Mouse (Mus musculus): Measurements from ENCODE around the gene Cmc2. TPM values are rescaled to one million over a fixed set of nuclear protein-coding genes. Genes with fewer than 3 reads are reported as not detected.

Cmc2 gene
- polyA plus RNA-seq, 1 experiment from 2014 or later: 78.7 TPM

DNA sequence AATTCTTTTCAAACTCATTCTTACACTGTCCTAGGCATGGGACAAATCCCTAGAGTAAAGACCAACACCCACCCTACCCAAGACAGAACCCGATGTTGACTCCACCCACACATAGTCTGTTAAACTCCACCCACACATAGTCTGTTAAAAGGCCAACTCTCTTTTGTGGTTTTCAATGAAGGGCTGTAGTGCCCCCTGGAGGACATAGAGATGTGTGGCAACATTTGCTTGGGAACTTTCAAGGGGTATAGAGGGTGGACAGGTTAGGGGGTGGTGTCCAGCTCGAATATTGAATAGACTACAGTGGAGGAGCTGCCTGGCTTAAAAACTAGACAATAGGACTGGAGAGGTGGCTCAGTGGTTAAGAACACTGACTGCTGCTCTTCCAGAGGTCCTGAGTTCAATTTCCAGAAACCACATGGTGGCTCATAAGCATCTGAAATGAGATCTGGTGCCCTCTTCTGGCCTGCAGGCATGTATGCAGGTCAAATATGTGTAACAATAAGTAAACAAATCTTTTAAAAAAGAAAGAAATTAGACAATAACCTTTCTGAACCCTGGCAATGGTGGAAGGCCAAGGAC is 48.4 kb downstream of the Cmc2 start:
- Histone ChIP-seq H3K27ac (no peak overlapping the region), H3K4me2 (no peak overlapping the region), H3K4me1 (peaks cover 16% of the 10 kb centered on the region), H3K4me3 (no peak overlapping the region), H3K9ac (no peak overlapping the region), H3K36me3 (no peaks in the 10 kb centered on the region), H3K9me3 (no peaks in the 10 kb centered on the region), H3K27me3 (no peaks in the 10 kb centered on the region)
- WGBS: 73% methylated on average over 2 of the region's 2 CpGs
- no peak for ATAC-seq (ENCODE audit: insufficient number of reproducible peaks, insufficient read depth, low FRiP score, low TSS enrichment, low read depth)

DNA sequence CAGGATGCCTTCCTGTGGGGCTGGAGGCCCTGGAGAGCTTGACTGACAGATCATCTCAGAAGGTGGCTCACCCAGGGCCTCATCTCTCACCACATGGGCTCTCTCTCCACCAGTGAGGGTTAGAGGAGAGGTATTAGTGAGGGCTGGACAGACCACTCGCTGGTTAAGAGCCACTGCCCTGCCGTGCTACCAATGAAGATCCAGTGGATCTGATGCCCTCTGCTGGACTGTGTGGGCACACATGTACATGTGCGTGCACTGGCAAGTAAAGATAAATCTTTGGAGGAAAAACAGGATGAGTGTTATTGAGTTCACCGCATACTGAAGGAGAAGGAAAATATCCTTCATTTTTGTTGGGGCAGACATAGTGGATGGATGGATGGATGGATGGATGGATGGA is 52.6 kb downstream of the Cmc2 start:
- H3K36me3 ChIP-seq: no peaks in the 10 kb centered on the region
- H3K27ac ChIP-seq: no peak overlapping the region
- 42% methylated on average over 4 of the region's 4 CpGs for WGBS
- H3K9ac ChIP-seq: no peak overlapping the region
- no peak overlapping the region for H3K4me3 ChIP-seq
- H3K9me3 ChIP-seq: no peaks in the 10 kb centered on the region
- peaks cover 3% of the 10 kb centered on the region; the same call in 1 of the 2 replicates for H3K4me1 ChIP-seq
- H3K27me3 ChIP-seq: peaks cover 16% of the 10 kb centered on the region
- H3K4me2 ChIP-seq: no peak overlapping the region
- no peak for ATAC-seq (ENCODE audit: insufficient number of reproducible peaks, insufficient read depth, low FRiP score, low TSS enrichment, low read depth)

DNA sequence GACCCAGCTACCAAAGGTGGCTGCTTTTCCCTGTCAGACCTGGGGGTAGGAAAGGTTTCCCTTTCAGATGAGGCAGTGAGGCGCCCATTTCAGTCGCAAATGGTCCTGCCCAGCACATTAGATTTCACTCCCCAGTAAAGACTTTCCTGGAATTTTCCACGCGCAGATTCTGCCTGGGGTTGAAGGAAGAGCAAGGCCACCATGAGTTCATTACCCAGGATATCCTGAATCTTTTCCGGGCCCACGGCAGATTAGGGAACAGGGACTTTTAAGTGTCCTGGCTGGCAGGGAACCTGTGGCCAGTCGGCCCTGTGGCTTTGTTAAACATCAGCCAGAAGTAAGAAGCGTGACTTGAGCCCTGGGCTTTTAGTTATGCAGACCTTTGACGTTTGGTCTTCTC is 53.9 kb downstream of the Cmc2 start:
- WGBS: 62% methylated on average over 9 of the region's 9 CpGs
- no peak overlapping the region for H3K9ac ChIP-seq
- H3K4me3 ChIP-seq: no peak overlapping the region
- H3K9me3 ChIP-seq: no peaks in the 10 kb centered on the region
- H3K36me3 ChIP-seq: no peaks in the 10 kb centered on the region
- no peak for ATAC-seq (ENCODE audit: insufficient number of reproducible peaks, insufficient read depth, low FRiP score, low TSS enrichment, low read depth)
- peaks cover 6% of the 10 kb centered on the region; the same call in 1 of the 2 replicates for H3K4me1 ChIP-seq
- peaks cover 24% of the 10 kb centered on the region for H3K27me3 ChIP-seq
- no peak overlapping the region for H3K4me2 ChIP-seq
- no peak overlapping the region for H3K27ac ChIP-seq

DNA sequence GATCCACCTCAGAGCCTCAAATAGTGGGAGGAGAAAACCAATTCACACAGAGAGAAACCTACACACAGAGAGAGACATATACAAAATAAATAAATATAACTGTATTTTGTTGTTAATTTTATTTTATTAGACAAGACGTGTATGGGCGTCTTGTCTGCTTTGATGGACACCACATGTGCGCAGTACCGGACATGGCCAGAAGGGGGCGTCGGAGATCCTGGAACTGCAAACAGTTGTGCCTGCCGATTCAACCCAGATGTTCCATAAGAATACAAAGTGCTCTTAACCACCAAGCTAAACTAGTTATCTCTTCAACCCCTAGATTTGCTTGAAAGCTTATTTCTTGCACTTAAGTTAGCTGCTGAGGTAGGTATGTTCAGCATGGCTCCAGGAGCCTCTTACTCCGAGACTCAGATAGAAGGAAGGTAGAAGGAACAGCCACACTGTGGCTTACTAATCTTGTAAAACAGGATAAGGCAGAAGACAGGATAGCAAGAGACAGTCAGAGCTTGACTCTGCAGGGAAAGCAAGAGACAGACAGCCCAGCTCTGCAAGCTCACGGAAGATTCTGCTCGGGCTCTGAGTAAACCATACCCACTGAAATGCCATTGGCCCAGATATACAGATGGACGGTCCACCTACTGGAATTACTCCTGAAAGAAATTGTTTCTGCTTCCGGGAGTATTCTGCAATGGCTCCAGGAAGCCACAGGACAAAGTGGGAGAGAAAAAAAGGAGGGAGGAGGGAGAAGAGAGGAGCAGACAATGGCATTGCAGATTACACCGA is 54.9 kb downstream of the Cmc2 start:
- Histone ChIP-seq H3K27ac (no peak overlapping the region), H3K9me3 (no peaks in the 10 kb centered on the region), H3K9ac (no peak overlapping the region), H3K27me3 (peaks cover 28% of the 10 kb centered on the region), H3K36me3 (no peaks in the 10 kb centered on the region), H3K4me1 (peaks cover 6% of the 10 kb centered on the region; the same call in 1 of the 2 replicates), H3K4me3 (no peak overlapping the region), H3K4me2 (no peak overlapping the region)
- 67% methylated on average over 13 of the region's 13 CpGs for WGBS
- no peak for ATAC-seq (ENCODE audit: insufficient number of reproducible peaks, insufficient read depth, low FRiP score, low TSS enrichment, low read depth)

DNA sequence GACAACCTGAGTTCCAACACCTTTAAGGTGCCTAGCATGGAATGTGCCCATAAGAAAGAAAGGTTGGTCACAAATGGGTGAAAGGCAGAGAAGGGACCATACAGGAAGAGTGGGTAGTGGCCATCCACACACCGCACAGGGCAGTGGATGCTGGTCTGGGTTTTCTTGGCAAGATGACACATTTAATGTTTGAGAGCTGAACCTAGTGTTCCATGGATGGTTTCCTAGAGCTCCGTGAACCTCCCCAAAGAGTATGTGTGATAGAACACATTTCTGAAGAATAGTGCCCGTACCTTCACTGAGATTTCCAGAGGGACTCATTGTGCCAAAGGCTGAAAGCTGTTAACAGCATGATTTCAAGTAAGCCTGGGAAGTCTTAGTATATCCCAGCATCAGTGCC is 56.7 kb downstream of the Cmc2 start:
- Histone ChIP-seq H3K4me3 (no peak overlapping the region), H3K27ac (no peak overlapping the region), H3K36me3 (no peaks in the 10 kb centered on the region), H3K27me3 (peaks cover 28% of the 10 kb centered on the region), H3K4me2 (no peak overlapping the region), H3K9ac (no peak overlapping the region), H3K9me3 (no peaks in the 10 kb centered on the region), H3K4me1 (peaks cover 6% of the 10 kb centered on the region; the same call in 1 of the 2 replicates)
- 96% methylated on average over 3 of the region's 3 CpGs for WGBS
- no peak for ATAC-seq (ENCODE audit: insufficient number of reproducible peaks, insufficient read depth, low FRiP score, low TSS enrichment, low read depth)

DNA sequence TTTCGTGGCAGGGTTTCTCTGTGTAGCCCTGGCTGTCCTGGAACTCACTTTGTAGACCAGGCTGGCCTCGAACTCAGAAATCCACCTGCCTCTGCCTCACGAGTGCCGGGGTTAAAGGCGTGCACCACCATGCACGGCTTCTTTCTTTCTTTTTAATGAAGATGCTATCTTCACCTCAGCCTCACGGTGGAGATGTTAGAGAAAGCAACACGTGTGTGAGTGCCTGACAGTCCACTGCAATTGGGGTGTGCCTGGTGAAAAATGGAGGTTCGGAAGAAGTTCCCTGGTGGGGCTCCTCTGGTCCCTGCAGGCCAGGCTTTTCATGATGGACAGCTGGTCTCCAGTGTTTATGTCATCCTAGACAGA is 57.2 kb downstream of the Cmc2 start:
- peaks cover 6% of the 10 kb centered on the region; the same call in 1 of the 2 replicates for H3K4me1 ChIP-seq
- no peak overlapping the region for H3K27ac ChIP-seq
- H3K9me3 ChIP-seq: no peaks in the 10 kb centered on the region
- H3K9ac ChIP-seq: no peak overlapping the region
- 56% methylated on average over 9 of the region's 9 CpGs for WGBS
- no peaks in the 10 kb centered on the region for H3K36me3 ChIP-seq
- H3K27me3 ChIP-seq: peaks cover 28% of the 10 kb centered on the region
- no peak for ATAC-seq (ENCODE audit: insufficient number of reproducible peaks, insufficient read depth, low FRiP score, low TSS enrichment, low read depth)
- no peak overlapping the region for H3K4me2 ChIP-seq
- no peak overlapping the region for H3K4me3 ChIP-seq

DNA sequence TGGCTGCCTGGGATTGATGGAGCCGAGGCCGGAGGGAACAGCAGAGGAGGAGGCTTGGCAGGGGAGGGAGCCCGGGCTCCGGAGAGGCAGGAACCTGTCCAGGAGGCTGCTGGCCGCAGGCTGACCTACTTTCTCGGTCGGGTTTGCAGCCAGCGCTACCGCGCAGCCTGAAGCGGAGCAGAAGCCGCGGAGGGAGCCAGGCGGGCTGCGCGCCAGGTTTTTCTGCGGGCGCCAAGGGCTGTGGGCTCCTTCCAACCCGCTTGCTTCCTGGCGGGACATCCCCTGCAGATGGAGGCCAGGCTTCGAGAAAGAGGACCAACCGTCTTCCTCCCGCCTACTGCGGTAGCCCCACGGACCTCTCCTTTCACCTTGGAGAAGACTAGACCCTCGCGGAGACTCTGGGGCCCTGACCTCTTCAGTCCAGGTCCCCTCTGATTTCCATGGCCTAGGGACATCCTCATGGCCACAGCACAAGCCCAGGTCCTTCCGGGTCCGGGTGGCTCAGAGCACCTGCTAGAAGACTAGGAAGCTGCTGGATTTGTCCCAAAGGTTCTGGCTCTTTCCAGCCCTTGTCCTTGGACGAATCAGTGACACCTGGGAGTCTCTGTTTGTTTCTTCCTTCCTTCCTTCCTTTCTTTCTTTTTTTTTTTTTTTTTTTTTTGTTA is 57.8 kb downstream of the Cmc2 start:
- peak; percentile 48; the same call in 1 of the 2 replicates for ATAC-seq (ENCODE audit: insufficient number of reproducible peaks, insufficient read depth, low FRiP score, low TSS enrichment, low read depth)
- 3% methylated on average over 30 of the region's 30 CpGs for WGBS
- Histone ChIP-seq H3K36me3 (no peaks in the 10 kb centered on the region), H3K4me1 (peaks cover 6% of the 10 kb centered on the region; the same call in 1 of the 2 replicates), H3K27ac (no peak overlapping the region), H3K9ac (peak overlapping the region; percentile 57), H3K4me3 (peak overlapping the region; percentile 36), H3K27me3 (peaks cover 28% of the 10 kb centered on the region), H3K4me2 (peak overlapping the region; percentile 66), H3K9me3 (no peaks in the 10 kb centered on the region)

DNA sequence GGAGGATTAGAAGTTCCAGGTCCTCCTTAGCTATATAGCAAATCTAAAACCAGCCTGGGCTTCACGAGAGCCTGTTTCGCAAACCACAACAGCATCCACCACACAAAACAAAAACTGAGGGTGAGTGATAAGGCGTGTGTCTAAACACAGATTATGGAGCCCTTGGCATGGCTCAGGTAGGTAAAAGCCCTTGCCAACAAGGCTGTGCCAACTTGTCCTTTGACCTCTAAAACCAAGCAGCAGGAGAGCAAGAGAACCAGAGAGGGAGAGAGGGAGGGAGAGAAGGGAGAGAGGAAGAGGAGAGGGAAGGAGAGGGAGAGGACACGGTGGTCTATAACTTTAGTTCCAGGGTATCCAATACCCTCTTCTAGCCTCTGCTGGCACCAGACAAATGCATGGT is 59.1 kb downstream of the Cmc2 start:
- Histone ChIP-seq H3K36me3 (no peaks in the 10 kb centered on the region), H3K27me3 (peaks cover 28% of the 10 kb centered on the region), H3K9ac (no peak overlapping the region), H3K4me3 (no peak overlapping the region), H3K4me2 (no peak overlapping the region), H3K4me1 (peaks cover 6% of the 10 kb centered on the region; the same call in 1 of the 2 replicates), H3K27ac (no peak overlapping the region), H3K9me3 (no peaks in the 10 kb centered on the region)
- WGBS: 84% methylated on average over 4 of the region's 4 CpGs
- ATAC-seq (ENCODE audit: insufficient number of reproducible peaks, insufficient read depth, low FRiP score, low TSS enrichment, low read depth): no peak

DNA sequence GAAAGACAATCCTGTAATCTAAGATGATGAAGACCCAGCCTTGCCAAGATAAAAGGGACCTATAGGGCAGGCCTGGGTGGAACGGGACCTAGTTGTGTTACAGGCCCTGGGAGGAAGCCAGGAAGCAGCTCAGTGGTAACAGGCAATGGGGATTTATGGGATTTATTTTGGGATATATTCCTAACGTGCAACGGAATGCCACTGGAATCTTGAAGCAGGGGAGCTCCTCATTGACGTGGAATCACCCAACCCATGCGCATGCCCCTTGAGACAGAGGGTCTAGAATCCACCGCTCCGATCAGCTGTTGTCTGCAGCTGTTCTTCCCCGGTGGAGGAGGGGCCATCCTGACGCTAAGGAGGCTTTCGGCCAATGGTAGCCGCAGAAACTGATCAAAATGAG is 69.2 kb downstream of the Cmc2 start:
- ATAC-seq (ENCODE audit: insufficient number of reproducible peaks, insufficient read depth, low FRiP score, low TSS enrichment, low read depth): no peak
- H3K27ac ChIP-seq: no peak overlapping the region
- no peaks in the 10 kb centered on the region for H3K36me3 ChIP-seq
- H3K4me3 ChIP-seq: no peak overlapping the region
- H3K9me3 ChIP-seq: no peaks in the 10 kb centered on the region
- no peaks in the 10 kb centered on the region for H3K27me3 ChIP-seq
- WGBS: 85% methylated on average over 11 of the region's 11 CpGs
- H3K4me1 ChIP-seq: no peaks in the 10 kb centered on the region
- H3K9ac ChIP-seq: no peak overlapping the region
- no peak overlapping the region for H3K4me2 ChIP-seq

DNA sequence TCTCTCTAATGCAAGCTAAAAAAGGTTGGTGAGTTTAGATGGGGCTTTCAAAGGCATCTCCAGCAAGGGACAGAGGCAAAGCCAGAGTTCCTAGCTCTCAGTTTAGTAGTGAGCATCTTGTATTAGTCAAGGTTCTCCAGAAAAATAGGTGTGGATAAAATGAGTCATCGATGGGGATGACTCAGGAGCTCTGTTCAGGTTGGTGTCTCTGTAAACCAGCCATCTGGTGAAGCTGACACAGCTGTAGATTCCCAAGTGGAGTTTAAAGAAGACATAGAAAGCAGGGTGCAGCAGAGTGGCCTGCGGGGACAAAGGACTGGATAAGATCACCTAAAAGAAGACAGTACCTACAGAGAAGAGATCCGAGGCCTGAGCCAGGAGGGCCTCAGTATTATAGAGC is 73.2 kb downstream of the Cmc2 start:
- Histone ChIP-seq H3K9ac (no peak overlapping the region), H3K36me3 (no peaks in the 10 kb centered on the region), H3K27ac (no peak overlapping the region), H3K27me3 (no peaks in the 10 kb centered on the region), H3K4me1 (no peaks in the 10 kb centered on the region), H3K9me3 (no peaks in the 10 kb centered on the region), H3K4me3 (no peak overlapping the region), H3K4me2 (no peak overlapping the region)
- WGBS: 84% methylated on average over 3 of the region's 3 CpGs
- no peak for ATAC-seq (ENCODE audit: insufficient number of reproducible peaks, insufficient read depth, low FRiP score, low TSS enrichment, low read depth)

DNA sequence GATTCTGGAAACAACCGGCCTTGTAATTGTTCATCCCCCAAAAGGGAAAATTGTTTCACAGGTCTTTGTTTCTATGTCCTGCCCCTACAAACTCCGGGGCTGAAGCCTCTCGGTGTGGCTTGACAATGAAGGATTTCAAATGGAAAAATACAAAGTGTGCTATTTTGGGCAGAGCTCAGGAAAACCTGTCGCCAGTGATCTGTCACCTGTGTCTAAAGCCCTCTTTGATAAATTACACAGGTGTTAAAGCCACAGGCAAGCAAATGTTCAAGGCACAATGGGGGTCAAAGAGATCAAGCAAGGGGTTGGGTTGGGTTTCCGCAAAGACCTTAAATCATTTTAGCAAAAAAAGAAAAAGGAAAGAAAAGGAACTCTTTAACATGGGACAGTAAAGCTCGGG is 78.6 kb downstream of the Cmc2 start:
- 72% methylated on average over 6 of the region's 6 CpGs for WGBS
- Histone ChIP-seq H3K4me3 (no peak overlapping the region), H3K9me3 (no peaks in the 10 kb centered on the region), H3K4me2 (no peak overlapping the region), H3K36me3 (no peaks in the 10 kb centered on the region), H3K27me3 (no peaks in the 10 kb centered on the region), H3K9ac (no peak overlapping the region), H3K27ac (no peak overlapping the region), H3K4me1 (no peaks in the 10 kb centered on the region)
- no peak for ATAC-seq (ENCODE audit: insufficient number of reproducible peaks, insufficient read depth, low FRiP score, low TSS enrichment, low read depth)
